Mouse (Mus musculus) heart, adult 2 months (tissue): ENCODE measurements around the gene Pde11a.

ENCODE experiments used
- CTCF ChIP-seq: fragments of 200-600 bp; IDR thresholded peaks from 2 replicates; pipeline ENCODE4 v1.8.1; 2022; ENCODE audit warnings: antibody characterized with exemption, mild to moderate bottlenecking, moderate library complexity
- EP300 ChIP-seq: fragments of 200-500 bp; IDR thresholded peaks from 2 replicates; pipeline ENCODE4 v1.6.1; 2011; ENCODE audit warnings: low read depth, low read length, control low read depth; ENCODE audit not compliant: insufficient read depth
- POLR2A ChIP-seq: fragments of 200-500 bp; IDR thresholded peaks from 2 replicates; pipeline ENCODE4 v1.6.1; 2011; ENCODE audit warnings: mild to moderate bottlenecking, low read depth, low read length, control low read depth; ENCODE audit not compliant: insufficient read depth

DNA sequence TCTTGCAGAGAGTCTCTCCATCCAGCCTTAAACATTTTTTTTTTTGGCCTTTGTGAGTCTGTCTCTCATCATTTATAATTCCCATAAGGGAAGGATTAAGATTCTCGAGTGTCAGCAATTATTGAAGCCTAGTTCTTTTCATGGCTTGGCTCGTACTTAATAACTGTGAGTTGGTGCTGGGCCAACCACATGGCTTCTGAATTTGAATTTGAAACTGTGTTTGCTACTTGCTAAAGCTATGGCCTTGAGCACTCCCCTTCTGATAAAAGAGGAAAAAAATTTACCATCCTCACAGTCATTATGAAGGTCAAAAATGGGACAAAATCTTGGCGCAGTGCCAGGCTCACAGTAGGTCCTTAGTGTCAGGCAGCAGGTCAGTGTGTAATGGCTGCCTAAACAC lies 251.4 kb downstream of the Pde11a start:
- TF ChIP-seq CTCF (no peak), EP300 (no peak), POLR2A (no peak)
